Mouse (Mus musculus) left cerebral cortex, adult 18-20 months (tissue): ENCODE measurements at regions not wholly inside any gene's neighbourhood (a gene's known extent, or its start where the extent isn't known, plus 50 kb on each side); places are given as distances from the start of the nearest gene placed in this dataset.

Source experiments
- DNase-seq, 2 experiments: peaks; one replicate each; pipeline ENCODE4 v3.0.0; 2021 to 2022; ENCODE audit warnings: low spot score in 2 of 2, mixed read lengths in 1 of 2

GRCm38 (mm10) chr1:27062311-27062710 lies 375.1 kb upstream of the 4931408C20Rik start:
- DNase-seq, result peak in 1 of 2 experiments; percentile 3
